Mouse (Mus musculus) MEL (cell line): ENCODE measurements around the gene Slc25a1.
"Not testable (repeated sequence)": the region's sequence is repeated elsewhere in the genome, so short reads cannot be mapped to it uniquely, and the experiment has no call there.

Experiments
- CHD1 ChIP-seq: IDR thresholded peaks from 2 replicates; pipeline ENCODE4 v1.6.1; 2012; ENCODE audit warnings: low read depth, mild to moderate bottlenecking, inconsistent platforms, low read length, improper control_type of control experiment
- CTCF ChIP-seq, 3 experiments: IDR thresholded peaks in 2 of 3; conservative IDR thresholded peaks in 1 of 3; 2 replicates each; pipeline ENCODE4 v1.5.1; 2011 to 2012; ENCODE audit warnings: low read length in 3 of 3, low read depth in 2 of 3, mild to moderate bottlenecking in 2 of 3, improper control_type of control experiment in 1 of 3, inconsistent platforms in 1 of 3, mixed read lengths in 1 of 3, moderate library complexity in 1 of 3; ENCODE audit not compliant: control insufficient read depth in 1 of 3, insufficient read depth in 1 of 3, poor library complexity in 1 of 3, severe bottlenecking in 1 of 3
- ELF1 ChIP-seq: IDR thresholded peaks from 2 replicates; pipeline ENCODE4 v1.6.1; 2014; ENCODE audit warnings: low read depth, mild to moderate bottlenecking, inconsistent platforms, low read length, improper control_type of control experiment, moderate library complexity
- ETS1 ChIP-seq: IDR thresholded peaks from 2 replicates; pipeline ENCODE4 v1.6.1; 2012; ENCODE audit warnings: low read depth, mild to moderate bottlenecking, inconsistent platforms, low read length, improper control_type of control experiment, moderate library complexity
- GATA1 ChIP-seq: IDR thresholded peaks from 2 replicates; pipeline ENCODE4 v1.6.1; 2011; ENCODE audit warnings: low read depth, low read length, improper control_type of control experiment
- HCFC1 ChIP-seq: IDR thresholded peaks from 2 replicates; pipeline ENCODE4 v1.6.1; 2012; ENCODE audit warnings: low read depth, mild to moderate bottlenecking, inconsistent platforms, low read length, improper control_type of control experiment, moderate library complexity
- KAT2A ChIP-seq: conservative IDR thresholded peaks from 2 replicates; pipeline ENCODE4 v1.6.1; 2012; ENCODE audit warnings: low read depth, low read length, improper control_type of control experiment, inconsistent platforms
- MAFK ChIP-seq: IDR thresholded peaks from 2 replicates; pipeline ENCODE4 v1.6.1; 2011; ENCODE audit warnings: low read depth, mild to moderate bottlenecking, low read length, improper control_type of control experiment, borderline replicate concordance
- POLR2A ChIP-seq, 2 experiments: IDR thresholded peaks; 2 replicates each; pipeline ENCODE4 v1.6.1; 2011 to 2012; ENCODE audit warnings: low read length in 2 of 2, mild to moderate bottlenecking in 2 of 2, control low read depth in 1 of 2, improper control_type of control experiment in 1 of 2, low read depth in 1 of 2, moderate library complexity in 1 of 2; ENCODE audit not compliant: control insufficient read depth in 1 of 2, insufficient read depth in 1 of 2, poor library complexity in 1 of 2
- POLR2AphosphoS2 ChIP-seq: IDR thresholded peaks from 2 replicates; pipeline ENCODE4 v1.6.1; 2011; ENCODE audit warnings: low read length, improper control_type of control experiment
- RAD21 ChIP-seq: IDR thresholded peaks from 2 replicates; pipeline ENCODE4 v1.6.1; 2011; ENCODE audit warnings: mild to moderate bottlenecking, low read depth, low read length, improper control_type of control experiment
- TBP ChIP-seq: IDR thresholded peaks from 2 replicates; pipeline ENCODE4 v1.8.0; 2011; ENCODE audit warnings: low read depth, low read length, improper control_type of control experiment
- USF1 ChIP-seq: IDR thresholded peaks from 2 replicates; pipeline ENCODE4 v1.6.1; 2014; ENCODE audit warnings: low read depth, mild to moderate bottlenecking, inconsistent platforms, low read length, improper control_type of control experiment, moderate library complexity
- ZKSCAN1 ChIP-seq: IDR thresholded peaks from 2 replicates; pipeline ENCODE4 v1.6.1; 2012; ENCODE audit warnings: low read depth, mild to moderate bottlenecking, inconsistent platforms, low read length, improper control_type of control experiment, moderate library complexity

- TF ChIP-seq POLR2A (IDR thresholded peaks at IDR 0.05; ENCODE audit: control insufficient read depth in 1 of 2, insufficient read depth in 1 of 2, low read depth in 1 of 2, low read length in 2 of 2, poor library complexity in 1 of 2) (peak in 1 of 2 experiments; percentile 47; a peak in 1 of 4 replicates), CTCF (IDR thresholded peaks at IDR 0.05 in 2 of 3, conservative IDR thresholded peaks at IDR 0.05 in 1 of 3; ENCODE audit: control insufficient read depth in 1 of 3, insufficient read depth in 1 of 3, low read depth in 2 of 3, low read length in 3 of 3, poor library complexity in 1 of 3, severe bottlenecking in 1 of 3) (peak in 1 of 3 experiments; percentile 26; a peak in 2 of 6 replicates), ELF1 (peak; percentile 63; the same call in 1 of the 2 replicates), HCFC1 (peak; percentile 69; the same call in 1 of the 2 replicates)
- TF ChIP-seq TBP, POLR2AphosphoS2, ZKSCAN1, RAD21, ETS1, USF1, GATA1, KAT2A, MAFK, CHD1: not testable (repeated sequence)
These were observed 28.1 kb upstream of the Slc25a1 start for GRCm38 (mm10) chr16:17956052-17956638.
